ENCODE assay signal across 8 mouse cellular contexts in genomic region chr13:14065028-14065380, GRCm38 (mm10). TPM values are rescaled to one million over a fixed set of nuclear protein-coding genes. Genes with fewer than 3 reads are reported as not detected.
A peak's percentile ranks its signal among the peaks of the same experiment; 100 is the strongest.
DNase-seq lines count a peak whose midpoint lies in the region; ATAC-seq and TF ChIP-seq lines count a peak whose summit lies in the region.

No protein-coding gene starts in this region.

- H3K27ac ChIP-seq in kidney, embryonic 15.5 days = peak overlapping the region; percentile 99; the same call in 1 of the 2 replicates
- H3K27ac ChIP-seq in bone marrow macrophage, adult 2 months (ENCODE audit: insufficient read depth, low read depth, low read length) = no peak overlapping the region
- H3K27ac ChIP-seq in hindbrain, embryonic 16.5 days (ENCODE audit: low read depth, low read length) = peak overlapping the region; percentile 93; the same call in 1 of the 2 replicates
- H3K27ac ChIP-seq in midbrain, embryonic 16.5 days (ENCODE audit: low read length) = peak overlapping the region; percentile 97; the same call in 1 of the 2 replicates

- no peak for TF ChIP-seq POLR2A in bone marrow macrophage, adult 2 months (IDR thresholded peaks at IDR 0.05; ENCODE audit: borderline replicate concordance, low read depth, low read length)

- 8% methylated on average over 9 of the region's 9 CpGs for WGBS in kidney, embryonic 15.5 days
- WGBS in hindbrain, embryonic 16.5 days = 20% methylated on average over 9 of the region's 9 CpGs
- 11% methylated on average over 9 of the region's 9 CpGs for WGBS in midbrain, embryonic 16.5 days

- no peaks in the 10 kb centered on the region for H3K27me3 ChIP-seq in kidney, embryonic 15.5 days
- H3K27me3 ChIP-seq in hindbrain, embryonic 16.5 days (replicated peaks; ENCODE audit: control insufficient read depth, insufficient read depth, low read length) = no peaks in the 10 kb centered on the region
- H3K27me3 ChIP-seq in midbrain, embryonic 16.5 days (ENCODE audit: control insufficient read depth, insufficient read depth, low read depth, low read length) = no peaks in the 10 kb centered on the region

- ATAC-seq in kidney, embryonic 15.5 days (replicated peaks; ENCODE audit: low FRiP score) = no peak
- ATAC-seq in hindbrain, embryonic 16.5 days = no peak
- ATAC-seq in midbrain, embryonic 16.5 days = no peak

- no peaks in the 10 kb centered on the region for H3K9me3 ChIP-seq in kidney, embryonic 15.5 days (replicated peaks)
- H3K9me3 ChIP-seq in hindbrain, embryonic 16.5 days (ENCODE audit: control insufficient read depth, low read length) = no peaks in the 10 kb centered on the region
- no peaks in the 10 kb centered on the region for H3K9me3 ChIP-seq in midbrain, embryonic 16.5 days (replicated peaks; ENCODE audit: control insufficient read depth, low read length, poor library complexity, severe bottlenecking)

- H3K4me2 ChIP-seq in kidney, embryonic 15.5 days = peak overlapping the region; percentile 62
- peak overlapping the region; percentile 74 for H3K4me2 ChIP-seq in hindbrain, embryonic 16.5 days (ENCODE audit: low read length)
- peak overlapping the region; percentile 81 for H3K4me2 ChIP-seq in midbrain, embryonic 16.5 days (ENCODE audit: low read length)

- peaks cover 14% of the 10 kb centered on the region for H3K4me1 ChIP-seq in kidney, embryonic 15.5 days
- H3K4me1 ChIP-seq in bone marrow macrophage, adult 2 months (ENCODE audit: control insufficient read depth, insufficient read depth, low read length) = peaks cover 17% of the 10 kb centered on the region
- peaks cover 29% of the 10 kb centered on the region for H3K4me1 ChIP-seq in hindbrain, embryonic 16.5 days (ENCODE audit: control insufficient read depth, insufficient read depth, low read depth, low read length)
- peaks cover 36% of the 10 kb centered on the region for H3K4me1 ChIP-seq in midbrain, embryonic 16.5 days (ENCODE audit: control insufficient read depth, insufficient read depth, low read length)

- peak overlapping the region; percentile 97 for H3K4me3 ChIP-seq in kidney, embryonic 15.5 days (replicated peaks)
- H3K4me3 ChIP-seq in bone marrow macrophage, adult 2 months (ENCODE audit: insufficient read depth, low read length) = peak overlapping the region; percentile 85
- peak overlapping the region; percentile 99 for H3K4me3 ChIP-seq in hindbrain, embryonic 16.5 days (ENCODE audit: low read length)
- H3K4me3 ChIP-seq in midbrain, embryonic 16.5 days (ENCODE audit: low read depth, low read length) = peak overlapping the region; percentile 99

- H3K9ac ChIP-seq in kidney, embryonic 15.5 days = peak overlapping the region; percentile 98
- peak overlapping the region; percentile 98 for H3K9ac ChIP-seq in hindbrain, embryonic 16.5 days (ENCODE audit: low read depth, low read length)
- H3K9ac ChIP-seq in midbrain, embryonic 16.5 days (ENCODE audit: low read depth, low read length) = peak overlapping the region; percentile 99

- no peak for DNase-seq in kidney, postnatal 4 days
- DNase-seq in left cerebral cortex, postnatal 14 days (ENCODE audit: low spot score in 2 of 2) = no peak
- no peak for DNase-seq in left cerebral cortex, postnatal 25 days (ENCODE audit: low spot score in 2 of 2)
- DNase-seq in lung, postnatal 14 days = no peak

- no peak for TF ChIP-seq CTCF in bone marrow macrophage, adult 2 months (IDR thresholded peaks at IDR 0.05; ENCODE audit: low read depth, low read length)

- H3K36me3 ChIP-seq in kidney, embryonic 15.5 days = peaks cover 14% of the 10 kb centered on the region; the same call in 1 of the 2 replicates
- H3K36me3 ChIP-seq in hindbrain, embryonic 16.5 days (ENCODE audit: control insufficient read depth, insufficient read depth, low read length) = no peaks in the 10 kb centered on the region
- no peaks in the 10 kb centered on the region for H3K36me3 ChIP-seq in midbrain, embryonic 16.5 days (ENCODE audit: control insufficient read depth, insufficient read depth, low read length)

- intact Hi-C loops in left cerebral cortex, postnatal 14 days (cut with DNase I) = loop anchor here (10.0 kb wide), 1 partner anchor 110 kb away; no protein-coding TSS in a partner anchor
- intact Hi-C loops in left cerebral cortex, postnatal 25 days (cut with DNase I) = no loop called here

RNA-seq across cellular contexts. Expression of gene Ggps1, which starts 1.7 kb away (rescaled TPM):
- 55.3 and 57.7 TPM in 2 replicates for polyA plus RNA-seq in kidney, embryonic 15.5 days (2015; fragmentation: Nextera tagmentation; extraction: Ambion mirVana)
- 26.6 and 29.9 TPM in 2 replicates for polyA plus RNA-seq in bone marrow macrophage, adult 2 months (2012; ENCODE audit: insufficient read depth, insufficient read length, missing spikeins)
- polyA plus RNA-seq in hindbrain, embryonic 16.5 days (2015; fragmentation: Nextera tagmentation; extraction: Ambion mirVana) = 73.7 and 79.9 TPM in 2 replicates
- polyA plus RNA-seq in midbrain, embryonic 16.5 days (2015; fragmentation: Nextera tagmentation; extraction: Ambion mirVana) = 80.6 and 81.0 TPM in 2 replicates
- total RNA-seq in left cerebral cortex, postnatal 14 days (2021) = 10 to 100 TPM; 48.3 to 54.1 TPM
- total RNA-seq in left cerebral cortex, postnatal 25 days (2021) = 10 to 100 TPM; 61.4 to 62.7 TPM

RNA-seq across cellular contexts. Expression of gene Arid4b, which starts 2.0 kb away (rescaled TPM):
- polyA plus RNA-seq in kidney, embryonic 15.5 days (2015; fragmentation: Nextera tagmentation; extraction: Ambion mirVana) = 66.4 and 67.5 TPM in 2 replicates
- 28.0 and 32.5 TPM in 2 replicates for polyA plus RNA-seq in bone marrow macrophage, adult 2 months (2012; ENCODE audit: insufficient read depth, insufficient read length, missing spikeins)
- 64.0 and 65.7 TPM in 2 replicates for polyA plus RNA-seq in hindbrain, embryonic 16.5 days (2015; fragmentation: Nextera tagmentation; extraction: Ambion mirVana)
- 80.9 and 89.7 TPM in 2 replicates for polyA plus RNA-seq in midbrain, embryonic 16.5 days (2015; fragmentation: Nextera tagmentation; extraction: Ambion mirVana)
- 10 to 100 TPM; 38.7 to 43.4 TPM for total RNA-seq in left cerebral cortex, postnatal 14 days (2021)
- 10 to 100 TPM; 46.1 to 50.5 TPM for total RNA-seq in left cerebral cortex, postnatal 25 days (2021)

RNA-seq across cellular contexts. Expression of gene Tbce, which starts 25.6 kb away (rescaled TPM):
- 59.1 and 64.3 TPM in 2 replicates for polyA plus RNA-seq in kidney, embryonic 15.5 days (2015; fragmentation: Nextera tagmentation; extraction: Ambion mirVana)
- 65.1 and 107 TPM in 2 replicates for polyA plus RNA-seq in bone marrow macrophage, adult 2 months (2012; ENCODE audit: insufficient read depth, insufficient read length, missing spikeins)
- polyA plus RNA-seq in hindbrain, embryonic 16.5 days (2015; fragmentation: Nextera tagmentation; extraction: Ambion mirVana) = 98.4 and 102 TPM in 2 replicates
- 106 TPM in 2 replicates for polyA plus RNA-seq in midbrain, embryonic 16.5 days (2015; fragmentation: Nextera tagmentation; extraction: Ambion mirVana)
- total RNA-seq in left cerebral cortex, postnatal 14 days (2021) = 10 to 100 TPM; 60.1 to 66.9 TPM
- total RNA-seq in left cerebral cortex, postnatal 25 days (2021) = 10 to 100 TPM; 76.5 to 79.1 TPM
